Mouse (Mus musculus) ES-Bruce4 (cell line): ENCODE measurements around the gene Larp4b. TPM values are rescaled to one million over a fixed set of nuclear protein-coding genes. Genes with fewer than 3 reads are reported as not detected.

Experiments used
- H3K27ac ChIP-seq: 2 replicates; pipeline ENCODE4 v1.5.1; 2012; ENCODE audit warnings: low read length, inconsistent platforms; ENCODE audit not compliant: insufficient read depth
- H3K27me3 ChIP-seq: 2 replicates; pipeline ENCODE4 v1.6.1; 2012; ENCODE audit warnings: mild to moderate bottlenecking, low read length, inconsistent platforms; ENCODE audit not compliant: control insufficient read depth, poor library complexity, insufficient read depth, severe bottlenecking
- H3K36me3 ChIP-seq: 2 replicates; pipeline ENCODE4 v1.6.1; 2012; ENCODE audit warnings: inconsistent platforms, mild to moderate bottlenecking, low read length, moderate library complexity; ENCODE audit not compliant: control insufficient read depth, poor library complexity, insufficient read depth, severe bottlenecking
- H3K4me1 ChIP-seq: one replicate; pipeline ENCODE4 v1.8.1; 2011; ENCODE audit warnings: low read length; ENCODE audit not compliant: control insufficient read depth, insufficient read depth
- H3K4me3 ChIP-seq: 2 replicates; pipeline ENCODE4 v1.5.1; 2011; ENCODE audit warnings: low read depth, mild to moderate bottlenecking, low read length
- H3K9ac ChIP-seq: 2 replicates; pipeline ENCODE4 v1.6.1; 2012; ENCODE audit warnings: low read depth, mild to moderate bottlenecking, inconsistent platforms; ENCODE audit not compliant: poor library complexity, severe bottlenecking
- H3K9me3 ChIP-seq: replicated peaks from 2 replicates; pipeline ENCODE4 v1.6.1; 2012; ENCODE audit warnings: mild to moderate bottlenecking, low read length, inconsistent platforms; ENCODE audit not compliant: control insufficient read depth, poor library complexity, insufficient read depth, severe bottlenecking
- CTCF ChIP-seq: IDR thresholded peaks from one replicate; pipeline ENCODE4 v1.8.1; 2011; ENCODE audit warnings: low read depth, low read length
- EP300 ChIP-seq: IDR thresholded peaks from 2 replicates; pipeline ENCODE4 v1.6.1; 2011; ENCODE audit warnings: low read depth, low read length; ENCODE audit not compliant: insufficient read depth
- POLR2A ChIP-seq: IDR thresholded peaks from one replicate; pipeline ENCODE4 v1.8.1; 2011; ENCODE audit warnings: low read length; ENCODE audit not compliant: insufficient read depth
- polyA plus RNA-seq: library from polyadenylated mRNA; stranded (reverse); fragments of >200 nt; gene quantifications from 2 replicates; pipeline ENCODE4 v1.2.4, GENCODE M21; 2011; ENCODE audit warnings: low read depth; ENCODE audit not compliant: missing spikeins, insufficient read depth, insufficient read length

The Larp4b gene
- polyA plus RNA-seq, 1 experiment: 108 TPM

GRCm38 (mm10) chr13:9178718-9179117 lies 85.0 kb downstream of the Larp4b start:
- H3K27me3 ChIP-seq: no peaks in the 10 kb centered on the region
- H3K4me1 ChIP-seq: no peaks in the 10 kb centered on the region
- peak; percentile 69 for TF ChIP-seq CTCF
- no peak for TF ChIP-seq EP300
- H3K9me3 ChIP-seq: no peaks in the 10 kb centered on the region
- H3K9ac ChIP-seq: no peak overlapping the region
- no peak overlapping the region for H3K4me3 ChIP-seq
- no peak overlapping the region for H3K27ac ChIP-seq
- H3K36me3 ChIP-seq: 0 out of 2 replicates have a peak, but pooled peaks cover 5% of the 10 kb centered on the region

GRCm38 (mm10) chr13:9180221-9180620 lies 86.5 kb downstream of the Larp4b start:
- Histone ChIP-seq H3K9ac (peak overlapping the region; percentile 32; the same call in 1 of the 2 replicates), H3K27ac (no peak overlapping the region)

GRCm38 (mm10) chr13:9181106-9181505 lies 87.4 kb downstream of the Larp4b start:
- Histone ChIP-seq H3K4me3 (no peak overlapping the region), H3K9ac (no peak overlapping the region), H3K36me3 (no peaks in the 10 kb centered on the region), H3K9me3 (no peaks in the 10 kb centered on the region), H3K27ac (no peak overlapping the region), H3K27me3 (no peaks in the 10 kb centered on the region), H3K4me1 (no peaks in the 10 kb centered on the region)
- no peak for TF ChIP-seq POLR2A
- TF ChIP-seq CTCF: no peak
- no peak for TF ChIP-seq EP300

More at GRCm38 (mm10) chr13:9180221-9180620, 86.5 kb downstream of the Larp4b start:
- H3K36me3 ChIP-seq: no peaks in the 10 kb centered on the region
- H3K27me3 ChIP-seq: no peaks in the 10 kb centered on the region
- no peaks in the 10 kb centered on the region for H3K9me3 ChIP-seq
- peak overlapping the region; percentile 53 for H3K4me3 ChIP-seq
- TF ChIP-seq CTCF (no peak), POLR2A (no peak), EP300 (no peak)
- H3K4me1 ChIP-seq: no peaks in the 10 kb centered on the region

GRCm38 (mm10) chr13:9181666-9182264 lies 88.1 kb downstream of the Larp4b start:
- peak; percentile 86 for TF ChIP-seq CTCF
- TF ChIP-seq EP300: no peak
- Histone ChIP-seq H3K9me3 (no peaks in the 10 kb centered on the region), H3K27ac (no peak overlapping the region), H3K36me3 (no peaks in the 10 kb centered on the region), H3K4me3 (no peak overlapping the region), H3K27me3 (no peaks in the 10 kb centered on the region), H3K9ac (no peak overlapping the region), H3K4me1 (no peaks in the 10 kb centered on the region)

- no peaks in the 10 kb centered on the region for H3K4me1 ChIP-seq
- no peak overlapping the region for H3K4me3 ChIP-seq
- H3K27me3 ChIP-seq: no peaks in the 10 kb centered on the region
- no peak overlapping the region for H3K27ac ChIP-seq
- H3K36me3 ChIP-seq: no peaks in the 10 kb centered on the region
- no peak overlapping the region for H3K9ac ChIP-seq
- TF ChIP-seq EP300 (no peak), POLR2A (no peak), CTCF (no peak)
- no peaks in the 10 kb centered on the region for H3K9me3 ChIP-seq
Measured at GRCm38 (mm10) chr13:9184281-9184680, 90.6 kb downstream of the Larp4b start.

- no peaks in the 10 kb centered on the region for H3K27me3 ChIP-seq
- TF ChIP-seq EP300 (no peak), CTCF (no peak), POLR2A (no peak)
- H3K36me3 ChIP-seq: no peaks in the 10 kb centered on the region
- H3K4me1 ChIP-seq: no peaks in the 10 kb centered on the region
- H3K9me3 ChIP-seq: no peaks in the 10 kb centered on the region
- H3K27ac ChIP-seq: no peak overlapping the region
- H3K4me3 ChIP-seq: no peak overlapping the region
- H3K9ac ChIP-seq: no peak overlapping the region
Measured at GRCm38 (mm10) chr13:9184716-9185115, 91.0 kb downstream of the Larp4b start.
